Mouse (Mus musculus) brain, embryonic 14.5 days (tissue): ENCODE results near the gene Oas1e.

Experiments used
- CTCF ChIP-seq: fragments of 200-500 bp; IDR thresholded peaks from 2 replicates; pipeline ENCODE4 v1.5.1; 2012; ENCODE audit warnings: inconsistent platforms, mild to moderate bottlenecking, moderate library complexity, borderline replicate concordance; ENCODE audit not compliant: insufficient read depth, insufficient read length; ENCODE audit errors: extremely low read depth
- POLR2A ChIP-seq: fragments of 200-500 bp; IDR thresholded peaks from 2 replicates; pipeline ENCODE4 v1.6.1; 2012; ENCODE audit warnings: mild to moderate bottlenecking, inconsistent platforms, borderline replicate concordance; ENCODE audit not compliant: poor library complexity, insufficient read depth, insufficient read length, severe bottlenecking; ENCODE audit errors: extremely low read depth

DNA sequence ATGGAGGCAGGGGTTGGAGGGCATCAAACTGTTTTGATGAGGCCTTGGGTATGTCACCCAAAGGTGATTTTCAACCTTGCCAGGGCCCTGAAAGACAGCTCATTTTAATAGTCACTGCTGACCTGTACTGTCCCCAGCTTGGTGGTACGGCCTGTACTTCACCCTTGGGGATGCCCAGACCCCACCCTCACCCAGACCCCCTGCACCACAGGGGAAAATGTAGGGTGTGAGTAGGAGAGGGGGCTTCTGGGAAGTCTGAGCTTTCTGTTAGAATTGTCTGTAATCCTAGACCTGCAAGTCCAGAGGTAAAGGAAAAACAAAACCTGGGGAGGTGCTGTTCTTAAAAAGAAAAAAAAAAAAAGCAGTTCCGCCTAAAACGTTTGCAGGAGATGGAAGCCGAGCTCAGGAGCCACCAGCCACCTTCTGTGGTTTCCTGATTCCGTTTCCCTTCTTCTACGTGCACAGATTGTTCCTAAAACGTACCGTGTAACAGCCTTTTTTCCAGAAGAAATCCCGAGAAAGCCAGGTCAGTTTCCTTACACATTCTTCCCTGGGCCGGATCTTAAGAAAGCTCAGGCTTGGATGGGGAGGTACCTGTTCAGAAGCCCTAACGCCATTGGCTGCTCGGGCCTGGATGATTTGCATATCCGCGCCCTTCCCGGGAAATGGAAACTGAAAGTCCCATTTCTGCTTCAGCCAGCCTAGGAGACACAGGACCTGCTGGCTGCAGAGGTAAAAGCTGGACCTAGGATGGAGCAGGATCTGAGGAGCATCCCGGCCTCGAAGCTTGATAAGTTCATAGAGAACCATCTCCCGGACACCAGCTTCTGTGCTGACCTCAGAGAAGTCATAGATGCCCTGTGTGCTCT is 16.9 kb upstream of the Oas1e start, which contains the start of gene Oas1c:
- TF ChIP-seq CTCF (no peak), POLR2A (no peak)
